Mouse (Mus musculus) skeletal muscle tissue, postnatal 0 days (tissue): ENCODE measurements around the gene 4930579F01Rik. TPM values are rescaled to one million over a fixed set of nuclear protein-coding genes. Genes with fewer than 3 reads are reported as not detected.

Experiments used
- polyA plus RNA-seq: library from polyadenylated mRNA; unstranded; fragments of >200 nt; fragmentation: Nextera tagmentation; extraction: Ambion mirVana; gene quantifications from 2 replicates; pipeline ENCODE4 v1.2.1, GENCODE M21; 2015

4930579F01Rik gene
- not detected in 2 replicates for polyA plus RNA-seq

DNA sequence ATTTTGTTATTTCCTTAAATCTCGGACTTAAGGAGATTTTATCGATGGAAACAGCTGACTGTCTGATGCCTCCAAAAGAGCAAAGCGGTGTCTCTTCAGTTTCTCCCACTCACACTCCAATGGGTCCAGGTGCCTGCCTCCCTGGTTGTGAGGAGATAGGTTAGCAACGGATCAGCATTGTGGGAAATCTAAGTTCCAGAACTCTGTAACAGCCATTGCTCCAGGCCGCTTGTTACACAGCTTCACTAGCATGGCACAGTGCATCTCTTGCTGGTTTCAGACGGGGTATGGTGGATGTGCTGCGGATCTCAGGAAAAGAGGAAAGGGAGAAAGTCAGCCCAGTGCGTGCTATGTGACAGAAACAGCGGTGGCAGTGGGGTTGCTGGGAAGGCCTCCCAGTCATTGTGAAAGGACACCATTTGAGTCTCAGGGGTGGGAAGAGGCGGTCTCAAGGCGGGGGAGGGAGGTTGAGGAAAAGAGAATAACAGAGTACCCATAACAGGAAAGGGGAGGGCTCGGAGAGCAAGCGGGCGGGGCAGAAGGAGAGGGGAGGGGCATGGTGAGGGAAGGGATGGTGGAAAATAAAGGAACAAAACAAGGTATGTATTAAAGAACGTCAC, at the start of gene 4930579F01Rik:
Gene 4930579F01Rik, minus strand, starts transcription at position 143 of the 620 bp plus-strand sequence.

GRCm38 (mm10) chr3:138217631-138218264, 24.1 kb upstream of the 4930579F01Rik start, which contains the start of gene Adh7:
Gene Adh7 (plus strand): TSS chr3:138217760.

DNA sequence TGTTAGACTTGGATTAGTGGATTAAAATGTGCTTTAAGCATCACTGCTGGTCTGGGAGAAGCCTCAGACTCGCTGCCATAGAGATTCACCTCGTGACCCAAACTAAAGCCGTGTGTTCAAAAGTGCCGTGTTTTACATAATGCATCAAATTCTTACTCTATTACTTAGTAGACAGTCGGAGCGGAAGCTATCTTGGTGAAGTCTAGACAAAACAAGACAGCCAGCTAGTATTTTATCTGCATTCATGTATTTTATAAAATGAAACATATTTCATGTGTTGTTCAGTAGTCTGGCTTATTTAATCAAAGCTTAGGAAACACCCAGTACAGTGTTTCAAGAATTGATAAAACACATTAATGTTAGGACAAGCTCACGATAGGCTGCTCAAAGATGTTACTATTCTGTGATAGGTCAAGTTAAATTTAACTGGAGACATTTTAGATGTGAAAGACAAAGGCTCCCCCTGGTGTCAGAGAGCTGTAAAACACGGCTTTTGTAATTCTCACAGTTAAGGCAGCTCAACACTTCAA, 48.9 kb downstream of the 4930579F01Rik start, which contains the start of gene Mttp:
Gene Mttp, minus strand, starts transcription at position 327 of the 530 bp plus-strand sequence.

GRCm38 (mm10) chr3:138143315-138144059, 50.1 kb downstream of the 4930579F01Rik start, which contains the start of gene Trmt10a:
Gene Trmt10a (plus strand): TSS chr3:138143448.

Other genes with a start within 250 kb of the 4930579F01Rik start
- 3.9 and 5.0 TPM in 2 replicates for gene Dapp1, start 212.3 kb downstream of the 4930579F01Rik start, polyA plus RNA-seq
- 24.8 and 28.8 TPM in 2 replicates for gene 1110002E22Rik, start 128.8 kb downstream of the 4930579F01Rik start, polyA plus RNA-seq
- 1.5 and 2.5 TPM in 2 replicates for gene Gm5105, start 126.4 kb downstream of the 4930579F01Rik start, polyA plus RNA-seq
- 3.1 and 5.0 TPM in 2 replicates for gene Trmt10a, start 50.4 kb downstream of the 4930579F01Rik start, polyA plus RNA-seq
- 4.7 and 4.8 TPM in 2 replicates for gene Mttp, start 48.9 kb downstream of the 4930579F01Rik start, polyA plus RNA-seq
- 0.17 and 0.43 TPM in 2 replicates for gene Adh7, start 23.9 kb upstream of the 4930579F01Rik start, polyA plus RNA-seq
- gene Adh1, start 67.2 kb upstream of the 4930579F01Rik start, polyA plus RNA-seq = 48.7 and 62.3 TPM in 2 replicates
- gene Adh6a, start 119.5 kb upstream of the 4930579F01Rik start, polyA plus RNA-seq = not detected in 2 replicates
- gene Adh6b, start 147.9 kb upstream of the 4930579F01Rik start, polyA plus RNA-seq = 0.44 TPM in 1 of 2 replicates, not detected in the other
- gene Adh4, start 221.6 kb upstream of the 4930579F01Rik start, polyA plus RNA-seq = not detected in 2 replicates
- gene Adh5, start 249.3 kb upstream of the 4930579F01Rik start, polyA plus RNA-seq = 122 and 134 TPM in 2 replicates